10 mouse cellular contexts compared by ENCODE assay signal in the genomic region with DNA sequence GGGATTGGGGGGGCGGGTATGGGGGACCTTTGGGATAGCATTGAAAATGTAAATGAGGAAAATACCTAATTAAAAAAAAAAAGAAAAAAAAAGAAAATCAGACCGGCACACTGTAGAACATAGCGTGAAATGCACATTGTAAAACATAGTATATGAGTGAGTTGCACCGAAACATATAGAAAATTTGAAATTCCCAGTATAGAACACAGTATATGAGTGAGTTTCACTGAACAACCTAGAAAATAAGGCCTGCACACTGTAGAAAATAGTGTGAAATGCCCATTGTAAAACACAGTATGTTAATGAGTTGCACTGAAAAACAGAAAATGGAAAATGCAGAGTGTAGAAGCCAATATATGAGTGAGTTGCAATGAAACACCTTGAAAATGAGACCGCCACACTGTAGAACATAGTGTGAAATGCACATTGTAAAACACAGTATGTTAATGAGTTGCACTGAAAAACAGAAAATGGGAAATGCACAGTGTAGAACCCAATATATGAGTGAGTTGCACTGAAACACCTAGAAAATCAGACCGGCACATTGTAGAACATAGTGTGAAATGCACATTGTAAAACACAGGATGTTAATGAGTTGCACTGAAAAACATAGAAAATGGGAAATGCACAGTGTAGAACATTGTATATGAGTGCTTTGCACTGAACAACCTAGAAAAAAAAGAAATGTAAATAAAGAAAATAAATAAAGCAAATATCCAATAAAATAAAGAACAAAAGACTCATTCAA. TPM values are rescaled to one million over a fixed set of nuclear protein-coding genes. Genes with fewer than 3 reads are reported as not detected.
DNase-seq lines count a peak whose midpoint lies in the region; ATAC-seq and TF ChIP-seq lines count a peak whose summit lies in the region.
"Had no signal": no experiment of that assay in that cellular context is flagged by ENCODE, and none has a peak within 500 bp of the region (broad histone marks: within the 10 kb centered on the region; RNA-seq: fewer than 3 reads in every experiment).

No protein-coding gene starts in this region.

- H3K4me1 ChIP-seq in ES-E14 (ENCODE audit: control insufficient read depth in 2 of 2, insufficient read depth in 2 of 2, low read length in 2 of 2, poor library complexity in 1 of 2), result no peaks in the 10 kb centered on the region
- H3K4me1 ChIP-seq in kidney, postnatal 0 days (replicated peaks; ENCODE audit: insufficient read depth, low read length), result no peaks in the 10 kb centered on the region
- no peaks in the 10 kb centered on the region for H3K4me1 ChIP-seq in stomach, embryonic 16.5 days (ENCODE audit: control insufficient read depth, insufficient read depth, low read length)

- no peak overlapping the region for H3K9ac ChIP-seq in ES-E14 (ENCODE audit: insufficient read depth, low read depth, low read length, poor library complexity, severe bottlenecking)
- H3K9ac ChIP-seq in kidney, postnatal 0 days (ENCODE audit: low read depth, low read length), result no peak overlapping the region
- H3K9ac ChIP-seq in stomach, embryonic 16.5 days (ENCODE audit: low read length), result no peak overlapping the region

- H3K36me3 ChIP-seq in ES-E14 (ENCODE audit: control insufficient read depth, insufficient read depth, low read length, poor library complexity, severe bottlenecking), result no peaks in the 10 kb centered on the region
- H3K36me3 ChIP-seq in kidney, postnatal 0 days (ENCODE audit: insufficient read depth, low read length), result no peaks in the 10 kb centered on the region
- no peaks in the 10 kb centered on the region for H3K36me3 ChIP-seq in stomach, embryonic 16.5 days (ENCODE audit: control insufficient read depth, insufficient read depth, low read length)

- no peak overlapping the region for H3K27ac ChIP-seq in ES-E14 (ENCODE audit: insufficient read depth, low read depth, low read length, poor library complexity, severe bottlenecking)
- H3K27ac ChIP-seq in kidney, postnatal 0 days, result no peak overlapping the region
- H3K27ac ChIP-seq in stomach, embryonic 16.5 days (ENCODE audit: low read length), result no peak overlapping the region
- H3K27ac ChIP-seq: macrophage had no signal

- 54% methylated on average over 5 of the region's 6 CpGs for WGBS in kidney, postnatal 0 days
- WGBS in stomach, embryonic 16.5 days, result 45% methylated on average over 6 of the region's 6 CpGs

- H3K4me2 ChIP-seq in kidney, postnatal 0 days (ENCODE audit: low read length), result no peak overlapping the region
- H3K4me2 ChIP-seq in stomach, embryonic 16.5 days (ENCODE audit: low read depth, low read length), result no peak overlapping the region

- peak; percentile 100 for ATAC-seq in granulocyte monocyte progenitor cell, adult 5-6 weeks (replicated peaks; ENCODE audit: poor library complexity, severe bottlenecking)
- peak; percentile 100 for ATAC-seq in kidney, postnatal 0 days (replicated peaks; ENCODE audit: low FRiP score, low read depth)
- ATAC-seq in megakaryocyte progenitor cell, adult 5-6 weeks (replicated peaks; ENCODE audit: poor library complexity), result peak; percentile 100
- peak; percentile 100 for ATAC-seq in stomach, embryonic 16.5 days (ENCODE audit: insufficient read depth, low FRiP score)

- in situ Hi-C loops in ES-E14 (cut with MboI; ENCODE audit: low sequenced_read_pairs in 2 of 2, unreplicated experiment in 2 of 2), result no loop called here

- DNase-seq in adrenal gland, postnatal 10 days, result peak; percentile 50
- no peak for DNase-seq in adrenal gland, adult 8-10 months
- DNase-seq in ES-E14 (ENCODE audit: low read depth, low spot score), result peak; percentile 88
- DNase-seq in embryo, embryonic 10.5 days (ENCODE audit: low spot score), result peak; percentile 92
- DNase-seq in kidney, postnatal 0 days (ENCODE audit: low spot score), result peak; percentile 94

- no peaks in the 10 kb centered on the region for H3K9me3 ChIP-seq in ES-E14 (ENCODE audit: control insufficient read depth, insufficient read depth, low read depth, low read length)
- 0 out of 2 replicates have a peak, but pooled peaks cover 5% of the 10 kb centered on the region for H3K9me3 ChIP-seq in kidney, postnatal 0 days (replicated peaks; ENCODE audit: low read length)
- 0 out of 2 replicates have a peak, but pooled peaks cover 2% of the 10 kb centered on the region for H3K9me3 ChIP-seq in stomach, embryonic 16.5 days (replicated peaks; ENCODE audit: control insufficient read depth, low read length)

- H3K4me3 ChIP-seq in ES-E14 (ENCODE audit: insufficient read depth in 1 of 2, low read depth in 1 of 2, low read length in 2 of 2, poor library complexity in 1 of 2, severe bottlenecking in 1 of 2), result no peak overlapping the region
- no peak overlapping the region for H3K4me3 ChIP-seq in kidney, postnatal 0 days (replicated peaks; ENCODE audit: low read depth, low read length)
- H3K4me3 ChIP-seq in stomach, embryonic 16.5 days (replicated peaks; ENCODE audit: low read length), result no peak overlapping the region

- TF ChIP-seq CTCF in kidney, postnatal 0 days (IDR thresholded peaks at IDR 0.05; ENCODE audit: low read depth), result no peak

- H3K27me3 ChIP-seq in kidney, postnatal 0 days (ENCODE audit: insufficient read depth, low read length), result no peaks in the 10 kb centered on the region
- no peaks in the 10 kb centered on the region for H3K27me3 ChIP-seq in stomach, embryonic 16.5 days (ENCODE audit: control insufficient read depth, insufficient read depth, low read length)

TF ChIP-seq in ES-E14, 5 proteins besides CTCF, POLR2A, EP300 and RAD21:
- no peak for TF ChIP-seq CHD2 (IDR thresholded peaks at IDR 0.05; ENCODE audit: low read depth, low read length)
- TF ChIP-seq ZNF384 (IDR thresholded peaks at IDR 0.05; ENCODE audit: low read depth, low read length), result no peak
- no peak for TF ChIP-seq ZC3H11A (IDR thresholded peaks at IDR 0.05; ENCODE audit: borderline replicate concordance, low read depth, low read length)
- no peak for TF ChIP-seq MAFK (IDR thresholded peaks at IDR 0.05; ENCODE audit: insufficient read depth, low read depth, low read length)
- TF ChIP-seq HCFC1 (IDR thresholded peaks at IDR 0.05; ENCODE audit: borderline replicate concordance, insufficient read depth, low read length), result no peak

RNA-seq across cellular contexts. Expression of a gene that starts 4.1 kb away (rescaled TPM):
- not detected for total RNA-seq in adrenal gland, postnatal 10 days (2021)
- not detected for total RNA-seq in adrenal gland, adult 8-10 months (2022)
- not detected in 2 replicates for total RNA-seq in ES-E14 (2012; rRNA removed)
- not detected in 2 replicates for total RNA-seq in granulocyte monocyte progenitor cell, adult 5-6 weeks (2014; fragmentation: Nextera tagmentation)
- not detected in 2 replicates for total RNA-seq in granulocyte monocyte progenitor cell, adult 5-6 weeks (2017)
- not detected in 2 replicates for polyA plus RNA-seq in kidney, postnatal 0 days (2015; fragmentation: Nextera tagmentation; extraction: Ambion mirVana)
- not detected in 2 replicates for total RNA-seq in megakaryocyte progenitor cell, adult 5-6 weeks (2015)
- not detected in 2 replicates for total RNA-seq in megakaryocyte progenitor cell, adult 5-6 weeks (2017)
- polyA plus RNA-seq in stomach, embryonic 16.5 days (2015; fragmentation: Nextera tagmentation; extraction: Ambion mirVana), result not detected in 2 replicates
- polyA plus RNA-seq: C2C12, macrophage had no signal
